Mouse (Mus musculus): ENCODE results near the gene Kalrn.

- TF ChIP-seq GATA1 (IDR thresholded peaks at IDR 0.05; ENCODE audit: borderline replicate concordance, low read length) (no peak), FLI1 (IDR thresholded peaks at IDR 0.05; ENCODE audit: low read length) (no peak)
Observed at GRCm38 (mm10) chr16:34595294-34595693, 22.0 kb upstream of the Kalrn start.

All from megakaryocyte, embryonic 14.5 days (primary cell).